Mouse (Mus musculus) liver, embryonic 13.5 days (tissue): ENCODE measurements around the gene Mypop. TPM values are rescaled to one million over a fixed set of nuclear protein-coding genes. Genes with fewer than 3 reads are reported as not detected.

ENCODE experiments used
- ATAC-seq: fragments of 200-750 bp; cut with Nextera tagmentation; 2 replicates; pipeline ENCODE4 v1.8.0; 2017; ENCODE audit warnings: low read depth, mild to moderate bottlenecking, moderate number of reproducible peaks, moderate library complexity
- DNase-seq: peaks from one replicate; pipeline ENCODE4 v3.0.0; 2022
- H3K27ac ChIP-seq: fragments of 300-500 bp; sonication (generic); 2 replicates; pipeline ENCODE4 v1.5.1; 2015; ENCODE audit warnings: moderate library complexity, mild to moderate bottlenecking, inconsistent platforms
- H3K27me3 ChIP-seq: fragments of 300-500 bp; sonication (generic); 2 replicates; pipeline ENCODE4 v1.6.1; 2015; ENCODE audit warnings: mild to moderate bottlenecking, inconsistent platforms
- H3K36me3 ChIP-seq: fragments of 300-500 bp; sonication (generic); 2 replicates; pipeline ENCODE4 v1.6.1; 2015; ENCODE audit warnings: mild to moderate bottlenecking, inconsistent platforms
- H3K4me1 ChIP-seq: fragments of 300-500 bp; sonication (generic); replicated peaks from 2 replicates; pipeline ENCODE4 v1.6.1; 2015; ENCODE audit warnings: inconsistent platforms
- H3K4me2 ChIP-seq: fragments of 300-500 bp; sonication (generic); 2 replicates; pipeline ENCODE4 v1.6.1; 2015; ENCODE audit warnings: inconsistent platforms, mild to moderate bottlenecking, moderate library complexity
- H3K4me3 ChIP-seq: fragments of 300-500 bp; sonication (generic); replicated peaks from 2 replicates; pipeline ENCODE4 v1.5.1; 2015; ENCODE audit warnings: mild to moderate bottlenecking, inconsistent platforms
- H3K9ac ChIP-seq: fragments of 300-500 bp; sonication (generic); 2 replicates; pipeline ENCODE4 v1.6.1; 2015; ENCODE audit warnings: mild to moderate bottlenecking, inconsistent platforms
- H3K9me3 ChIP-seq: fragments of 300-500 bp; sonication (generic); replicated peaks from 2 replicates; pipeline ENCODE4 v1.6.1; 2016; ENCODE audit warnings: inconsistent platforms
- WGBS: fragments of 180-500 bp; shearing (Covaris S2); methylation state at CpG from one replicate; pipeline ENCODE4 v1.1.7; 2015; ENCODE audit not compliant: insufficient replicate concordance; 5-methylcytosine and 5-hydroxymethylcytosine counted together
- polyA plus RNA-seq: library from polyadenylated mRNA; unstranded; fragments of >200 nt; fragmentation: Nextera tagmentation; extraction: Ambion mirVana; gene quantifications from 2 replicates; pipeline ENCODE4 v1.2.1, GENCODE M21; 2015

Gene Mypop
- polyA plus RNA-seq, 1 experiment from 2014 or later, result 0.37 TPM

GRCm38 (mm10) chr7:19022189-19022958 is 31.3 kb downstream of the Mypop start:
- Histone ChIP-seq H3K27me3 (peaks cover 47% of the 10 kb centered on the region), H3K9me3 (no peaks in the 10 kb centered on the region), H3K4me1 (peaks cover 33% of the 10 kb centered on the region), H3K4me2 (peak overlapping the region; percentile 48), H3K9ac (peak overlapping the region; percentile 56), H3K27ac (no peak overlapping the region; the same call in 1 of the 2 replicates), H3K4me3 (peak overlapping the region; percentile 98), H3K36me3 (0 out of 2 replicates have a peak, but pooled peaks cover 3% of the 10 kb centered on the region)
- ATAC-seq (no peak), DNase-seq (no peak)
- 43% methylated on average over 18 of the region's 18 CpGs for WGBS

GRCm38 (mm10) chr7:19023357-19023814 is 32.3 kb downstream of the Mypop start, which contains the start of gene Foxa3:
TSS of gene Foxa3 (minus strand) at chr7:19023538.
- Histone ChIP-seq H3K4me2 (peak within 1 kb of the TSS; percentile 97), H3K9ac (peak within 1 kb of the TSS; percentile 97), H3K36me3 (peaks cover 6% of the 10 kb centered on the region; the same call in 1 of the 2 replicates), H3K9me3 (no peaks in the 10 kb centered on the region), H3K27ac (peak within 1 kb of the TSS; percentile 83), H3K4me1 (peaks cover 37% of the 10 kb centered on the region), H3K4me3 (peak within 1 kb of the TSS; percentile 98), H3K27me3 (peaks cover 47% of the 10 kb centered on the region)
- peak; percentile 19 for ATAC-seq
- WGBS, result 3% methylated on average over 30 of the region's 30 CpGs
- DNase-seq, result peak; percentile 39

- DNase-seq (peak; percentile 94), ATAC-seq (peak; percentile 92)
- Histone ChIP-seq H3K27ac (peak within 1 kb of the TSS; percentile 83), H3K9ac (peak within 1 kb of the TSS; percentile 97), H3K4me1 (peaks cover 41% of the 10 kb centered on the region), H3K27me3 (peaks cover 47% of the 10 kb centered on the region), H3K4me2 (peak within 1 kb of the TSS; percentile 97), H3K36me3 (peaks cover 14% of the 10 kb centered on the region), H3K4me3 (peak within 1 kb of the TSS; percentile 98), H3K9me3 (no peaks in the 10 kb centered on the region)
- WGBS, result under 1% methylated on average over 50 of the region's 50 CpGs
These were observed 33.1 kb downstream of the Mypop start, which contains the start of gene Sympk for GRCm38 (mm10) chr7:19024096-19024506. TSS of gene Sympk (plus strand) at chr7:19024377.

GRCm38 (mm10) chr7:19024581-19025255 is 33.7 kb downstream of the Mypop start:
- Histone ChIP-seq H3K27ac (peak overlapping the region; percentile 83), H3K4me1 (peaks cover 43% of the 10 kb centered on the region), H3K4me2 (peak overlapping the region; percentile 97), H3K4me3 (peak overlapping the region; percentile 98), H3K9me3 (no peaks in the 10 kb centered on the region), H3K9ac (peak overlapping the region; percentile 97), H3K36me3 (peaks cover 20% of the 10 kb centered on the region), H3K27me3 (peaks cover 42% of the 10 kb centered on the region)
- DNase-seq, result no peak
- peak; percentile 56 for ATAC-seq
- under 1% methylated on average over 36 of the region's 36 CpGs for WGBS

GRCm38 (mm10) chr7:19028067-19028466 is 37.0 kb downstream of the Mypop start:
- H3K27ac ChIP-seq, result no peak overlapping the region
- DNase-seq (no peak), ATAC-seq (no peak)
- H3K36me3 ChIP-seq, result peaks cover 53% of the 10 kb centered on the region
- H3K9ac ChIP-seq, result no peak overlapping the region
- H3K27me3 ChIP-seq, result peaks cover 9% of the 10 kb centered on the region
- peaks cover 43% of the 10 kb centered on the region for H3K4me1 ChIP-seq
- no peak overlapping the region for H3K4me2 ChIP-seq
- no peaks in the 10 kb centered on the region for H3K9me3 ChIP-seq
- H3K4me3 ChIP-seq, result no peak overlapping the region

GRCm38 (mm10) chr7:19029084-19029653 is 38.1 kb downstream of the Mypop start:
- DNase-seq (no peak), ATAC-seq (no peak)
- no peak overlapping the region for H3K9ac ChIP-seq
- 64% methylated on average over 6 of the region's 6 CpGs for WGBS
- peaks cover 35% of the 10 kb centered on the region for H3K4me1 ChIP-seq
- H3K4me2 ChIP-seq, result no peak overlapping the region
- no peak overlapping the region for H3K4me3 ChIP-seq
- no peaks in the 10 kb centered on the region for H3K27me3 ChIP-seq
- no peak overlapping the region; the same call in 1 of the 2 replicates for H3K27ac ChIP-seq
- H3K9me3 ChIP-seq, result no peaks in the 10 kb centered on the region
- H3K36me3 ChIP-seq, result peaks cover 62% of the 10 kb centered on the region

GRCm38 (mm10) chr7:19031641-19032040 is 40.6 kb downstream of the Mypop start:
- Histone ChIP-seq H3K27me3 (no peaks in the 10 kb centered on the region), H3K36me3 (peaks cover 84% of the 10 kb centered on the region), H3K4me1 (peaks cover 15% of the 10 kb centered on the region), H3K4me3 (no peak overlapping the region), H3K9ac (no peak overlapping the region), H3K4me2 (no peak overlapping the region), H3K9me3 (no peaks in the 10 kb centered on the region), H3K27ac (no peak overlapping the region)
- WGBS, result 82% methylated on average over 4 of the region's 4 CpGs
- no peak for DNase-seq
- no peak for ATAC-seq

- Histone ChIP-seq H3K36me3 (peaks cover 100% of the 10 kb centered on the region), H3K27ac (no peak overlapping the region), H3K4me3 (no peak overlapping the region), H3K9ac (no peak overlapping the region), H3K4me1 (no peaks in the 10 kb centered on the region), H3K27me3 (no peaks in the 10 kb centered on the region), H3K4me2 (no peak overlapping the region), H3K9me3 (no peaks in the 10 kb centered on the region)
- DNase-seq, result no peak
- ATAC-seq, result no peak
- WGBS, result 88% methylated on average over 6 of the region's 6 CpGs
These were observed 53.6 kb downstream of the Mypop start for GRCm38 (mm10) chr7:19044616-19045015.

GRCm38 (mm10) chr7:19046286-19047069 is 55.4 kb downstream of the Mypop start:
- no peak overlapping the region for H3K27ac ChIP-seq
- no peaks in the 10 kb centered on the region for H3K4me1 ChIP-seq
- no peaks in the 10 kb centered on the region for H3K27me3 ChIP-seq
- H3K9me3 ChIP-seq, result no peaks in the 10 kb centered on the region
- H3K4me3 ChIP-seq, result no peak overlapping the region
- H3K36me3 ChIP-seq, result peaks cover 100% of the 10 kb centered on the region
- ATAC-seq (no peak), DNase-seq (no peak)
- H3K9ac ChIP-seq, result no peak overlapping the region
- WGBS, result 84% methylated on average over 11 of the region's 11 CpGs
- H3K4me2 ChIP-seq, result no peak overlapping the region

GRCm38 (mm10) chr7:19048006-19048527 is 57.0 kb downstream of the Mypop start:
- H3K27me3 ChIP-seq, result no peaks in the 10 kb centered on the region
- no peaks in the 10 kb centered on the region for H3K4me1 ChIP-seq
- H3K9me3 ChIP-seq, result no peaks in the 10 kb centered on the region
- 77% methylated on average over 14 of the region's 14 CpGs for WGBS
- H3K9ac ChIP-seq, result no peak overlapping the region
- no peak overlapping the region for H3K27ac ChIP-seq
- no peak overlapping the region for H3K4me2 ChIP-seq
- DNase-seq (no peak), ATAC-seq (no peak)
- H3K36me3 ChIP-seq, result peaks cover 100% of the 10 kb centered on the region
- H3K4me3 ChIP-seq, result no peak overlapping the region
